Mouse (Mus musculus): ENCODE measurements around the gene Mospd3. TPM values are rescaled to one million over a fixed set of nuclear protein-coding genes. Genes with fewer than 3 reads are reported as not detected.
"Not testable (repeated sequence)": the region's sequence is repeated elsewhere in the genome, so short reads cannot be mapped to it uniquely, and the experiment has no call there.

Mospd3 gene
- polyA plus RNA-seq, 1 experiment: 103 TPM

DNA sequence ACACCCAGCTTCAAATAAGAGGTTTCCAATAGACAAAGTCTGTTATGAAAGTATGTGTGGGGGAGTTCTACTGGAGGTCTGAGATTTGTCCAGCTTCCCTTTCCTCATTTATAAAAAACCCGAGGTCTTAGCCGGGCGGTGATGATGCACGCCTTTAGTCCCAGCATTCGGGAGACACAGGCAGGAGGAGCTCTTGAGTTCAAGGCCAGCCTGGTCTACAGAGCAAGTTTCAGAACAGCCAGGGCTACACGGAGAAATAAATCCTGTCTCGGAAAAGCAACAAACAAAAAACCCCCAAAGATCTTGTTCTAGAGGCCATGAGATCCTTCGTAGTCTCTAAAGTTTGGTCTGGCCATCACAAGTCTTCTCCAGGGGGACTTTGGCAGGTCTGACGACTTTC is 27.1 kb upstream of the Mospd3 start:
- peak; percentile 9; the same call in 1 of the 2 replicates for TF ChIP-seq POLR2A (IDR thresholded peaks at IDR 0.05; ENCODE audit: borderline replicate concordance, extremely low read depth, low read depth, low read length)
- no peak for TF ChIP-seq CTCF (IDR thresholded peaks at IDR 0.05; ENCODE audit: insufficient read depth, low read length)
- under 1% methylated on average over 9 of the region's 9 CpGs for WGBS

DNA sequence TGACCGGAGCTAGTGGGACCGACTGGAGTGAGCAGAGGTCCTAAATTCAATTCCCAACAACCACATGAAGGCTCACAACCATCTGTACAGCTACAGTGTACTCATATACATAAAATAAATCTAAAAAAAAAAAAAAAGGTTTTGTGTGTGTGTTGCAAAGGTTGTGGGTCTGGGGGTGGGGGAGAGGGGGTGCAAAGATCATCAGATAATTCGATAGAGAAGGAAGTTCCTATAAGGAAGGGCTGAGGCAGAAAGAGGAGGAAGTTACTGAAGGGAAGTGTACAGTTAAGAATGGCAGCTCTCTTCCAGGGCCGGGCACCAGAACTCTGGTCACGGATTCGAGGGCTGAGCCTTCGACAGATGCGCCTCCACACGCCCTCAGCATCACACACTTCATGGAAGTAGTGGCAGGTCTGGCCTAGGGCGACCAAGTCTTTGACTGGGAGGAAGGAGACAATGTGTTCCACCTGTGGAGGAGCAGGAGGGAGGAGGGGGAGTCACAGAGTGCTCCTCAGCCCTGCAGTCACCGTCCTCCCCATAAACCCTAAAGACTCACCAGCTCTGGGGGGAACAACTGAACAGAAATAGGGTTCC is 23.2 kb upstream of the Mospd3 start:
- TF ChIP-seq POLR2A (IDR thresholded peaks at IDR 0.05; ENCODE audit: borderline replicate concordance, extremely low read depth, low read depth, low read length) (no peak), CTCF (IDR thresholded peaks at IDR 0.05; ENCODE audit: insufficient read depth, low read length) (no peak)
- WGBS: 71% methylated on average over 11 of the region's 11 CpGs
- DNase-seq: no peak
- H3K4me1 ChIP-seq (ENCODE audit: control insufficient read depth, insufficient read depth, low read length): no peaks in the 10 kb centered on the region
- no peak overlapping the region for H3K4me3 ChIP-seq (replicated peaks; ENCODE audit: extremely low read depth, low read depth, low read length)

More for the DNA sequence above, 27.1 kb upstream of the Mospd3 start:
- Histone ChIP-seq H3K4me3 (replicated peaks; ENCODE audit: extremely low read depth, low read depth, low read length) (peak overlapping the region; percentile 95), H3K4me1 (ENCODE audit: control insufficient read depth, insufficient read depth, low read length) (peaks cover 3% of the 10 kb centered on the region; the same call in 1 of the 2 replicates)
- DNase-seq: no peak

DNA sequence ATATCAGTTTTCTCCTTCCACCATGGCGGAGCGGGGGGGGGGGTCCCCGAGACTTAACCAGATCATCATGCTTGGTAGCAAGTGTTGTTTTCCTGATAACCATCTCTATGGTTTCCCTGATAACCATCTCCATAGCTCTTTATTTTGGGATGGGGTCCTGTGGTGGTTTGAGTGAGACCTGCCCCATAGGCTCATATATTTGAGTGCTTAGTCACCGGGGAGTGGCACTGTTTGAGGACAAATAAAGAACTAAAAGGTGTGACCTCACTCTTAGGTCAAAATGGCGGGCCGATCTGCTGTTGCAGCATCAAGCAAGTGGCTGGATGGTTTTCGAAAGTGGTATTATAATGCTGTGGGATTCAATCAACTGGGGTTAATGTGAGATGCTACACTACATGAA is 14.5 kb upstream of the Mospd3 start:
- Histone ChIP-seq H3K4me3 (replicated peaks; ENCODE audit: extremely low read depth, low read depth, low read length) (no peak overlapping the region), H3K4me1 (ENCODE audit: control insufficient read depth, insufficient read depth, low read length) (peaks cover 7% of the 10 kb centered on the region; the same call in 1 of the 2 replicates)
- TF ChIP-seq CTCF (IDR thresholded peaks at IDR 0.05; ENCODE audit: insufficient read depth, low read length): no peak
- no peak for TF ChIP-seq POLR2A (IDR thresholded peaks at IDR 0.05; ENCODE audit: borderline replicate concordance, extremely low read depth, low read depth, low read length)
- DNase-seq: no peak
- WGBS: 74% methylated on average over 7 of the region's 7 CpGs

DNA sequence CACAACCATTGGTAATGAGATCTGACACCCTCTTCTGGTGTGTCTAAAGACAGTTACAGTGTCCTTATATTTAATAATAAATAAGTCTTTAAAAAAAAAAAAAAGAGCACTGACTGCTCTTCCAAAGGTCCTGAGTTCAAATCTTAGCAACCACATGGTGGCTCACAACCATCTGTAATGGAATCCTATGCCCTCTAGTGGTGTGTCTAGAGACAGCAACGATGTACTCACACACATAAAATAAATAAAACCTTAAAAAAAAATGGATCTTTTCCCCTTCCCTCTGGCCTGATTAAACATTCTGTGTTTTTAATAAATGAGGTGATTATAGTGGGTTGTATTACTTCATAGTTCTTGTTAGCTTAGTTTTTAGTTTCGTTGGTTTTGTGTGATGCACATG is 14.1 kb upstream of the Mospd3 start:
- H3K4me3 ChIP-seq (replicated peaks; ENCODE audit: extremely low read depth, low read depth, low read length); DNase-seq: not testable (repeated sequence)
- 73% methylated on average over 2 of the region's 2 CpGs for WGBS
- peaks cover 10% of the 10 kb centered on the region; the same call in 1 of the 2 replicates for H3K4me1 ChIP-seq (ENCODE audit: control insufficient read depth, insufficient read depth, low read length)

DNA sequence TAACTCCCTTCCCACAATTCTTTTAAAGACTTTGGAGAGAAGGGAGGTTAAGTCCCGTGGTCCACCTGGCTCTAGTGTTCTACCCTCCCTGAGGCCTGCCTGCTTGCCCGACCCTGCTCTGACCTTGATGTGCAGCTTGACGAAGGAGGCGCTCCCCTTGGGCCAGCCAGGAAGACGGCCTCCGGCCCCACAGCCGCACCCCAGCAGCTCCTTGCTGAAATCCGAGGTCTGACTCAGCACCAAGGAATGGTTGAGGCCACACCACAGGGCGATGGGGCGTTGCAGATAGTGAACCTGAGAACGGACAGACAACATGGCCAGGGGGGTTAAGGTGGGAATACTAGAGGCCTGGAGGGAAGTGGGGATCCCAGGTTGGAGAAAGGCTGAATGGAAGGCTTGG is 12.7 kb upstream of the Mospd3 start, which contains the start of gene Pcolce:
TSS of gene Pcolce (minus strand) at position 235 of the 400 bp plus-strand sequence.
- Histone ChIP-seq H3K4me3 (replicated peaks; ENCODE audit: extremely low read depth, low read depth, low read length) (no peak within 1 kb of the TSS), H3K4me1 (ENCODE audit: control insufficient read depth, insufficient read depth, low read length) (peaks cover 10% of the 10 kb centered on the region; the same call in 1 of the 2 replicates)
- WGBS: 50% methylated on average over 11 of the region's 11 CpGs
- DNase-seq: peak; percentile 40
- no peak for TF ChIP-seq CTCF (IDR thresholded peaks at IDR 0.05; ENCODE audit: insufficient read depth, low read length)
- peak; percentile 14; the same call in 1 of the 2 replicates for TF ChIP-seq POLR2A (IDR thresholded peaks at IDR 0.05; ENCODE audit: borderline replicate concordance, extremely low read depth, low read depth, low read length)

DNA sequence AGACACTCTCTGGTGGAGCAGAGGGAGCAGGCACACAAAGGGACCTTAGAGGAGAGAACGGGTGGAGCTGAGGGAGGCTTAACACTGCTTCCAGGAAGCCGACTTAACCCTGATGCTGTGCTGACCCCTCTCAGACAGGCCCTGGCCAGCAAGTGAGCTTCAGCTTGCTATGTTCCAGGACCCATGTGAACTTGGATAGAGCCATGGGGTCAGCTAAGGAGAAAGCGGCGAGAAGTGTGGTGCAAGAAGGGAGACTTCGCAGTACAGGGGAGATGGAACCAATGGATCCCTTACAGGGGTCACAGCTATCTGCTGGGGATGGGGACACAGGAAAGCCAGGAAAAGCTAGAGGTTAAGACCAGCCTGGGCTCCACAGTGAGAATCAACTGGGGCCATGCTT is 12.2 kb upstream of the Mospd3 start:
- 68% methylated on average over 5 of the region's 5 CpGs for WGBS
- TF ChIP-seq POLR2A (IDR thresholded peaks at IDR 0.05; ENCODE audit: borderline replicate concordance, extremely low read depth, low read depth, low read length) (no peak), CTCF (IDR thresholded peaks at IDR 0.05; ENCODE audit: insufficient read depth, low read length) (no peak)
- H3K4me3 ChIP-seq (replicated peaks; ENCODE audit: extremely low read depth, low read depth, low read length): no peak overlapping the region
- no peak for DNase-seq
- H3K4me1 ChIP-seq (ENCODE audit: control insufficient read depth, insufficient read depth, low read length): peaks cover 10% of the 10 kb centered on the region; the same call in 1 of the 2 replicates

DNA sequence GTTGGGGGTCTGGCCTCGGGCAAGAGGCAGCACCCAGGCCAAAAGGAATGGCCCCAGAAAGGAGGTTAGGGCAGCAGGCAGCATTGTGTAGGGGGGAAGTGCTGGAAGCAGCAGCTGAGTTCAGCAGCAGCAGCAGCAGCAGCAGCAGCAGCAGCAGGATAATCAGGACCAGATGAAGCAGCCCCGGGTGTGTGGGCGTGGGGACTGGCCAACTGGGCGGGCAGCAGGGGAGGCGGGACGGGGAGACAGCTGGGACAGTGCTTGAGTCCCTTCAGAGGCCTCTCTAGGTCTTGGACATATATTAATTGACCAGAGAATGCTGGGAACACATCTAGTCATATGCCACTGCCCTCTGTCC is 10.4 kb upstream of the Mospd3 start:
- TF ChIP-seq CTCF (IDR thresholded peaks at IDR 0.05; ENCODE audit: insufficient read depth, low read length): no peak
- TF ChIP-seq POLR2A (IDR thresholded peaks at IDR 0.05; ENCODE audit: borderline replicate concordance, extremely low read depth, low read depth, low read length): no peak
- Histone ChIP-seq H3K4me3 (replicated peaks; ENCODE audit: extremely low read depth, low read depth, low read length) (peak overlapping the region; percentile 56), H3K4me1 (ENCODE audit: control insufficient read depth, insufficient read depth, low read length) (peaks cover 10% of the 10 kb centered on the region; the same call in 1 of the 2 replicates)
- peak; percentile 33 for DNase-seq
- 32% methylated on average over 6 of the region's 6 CpGs for WGBS

DNA sequence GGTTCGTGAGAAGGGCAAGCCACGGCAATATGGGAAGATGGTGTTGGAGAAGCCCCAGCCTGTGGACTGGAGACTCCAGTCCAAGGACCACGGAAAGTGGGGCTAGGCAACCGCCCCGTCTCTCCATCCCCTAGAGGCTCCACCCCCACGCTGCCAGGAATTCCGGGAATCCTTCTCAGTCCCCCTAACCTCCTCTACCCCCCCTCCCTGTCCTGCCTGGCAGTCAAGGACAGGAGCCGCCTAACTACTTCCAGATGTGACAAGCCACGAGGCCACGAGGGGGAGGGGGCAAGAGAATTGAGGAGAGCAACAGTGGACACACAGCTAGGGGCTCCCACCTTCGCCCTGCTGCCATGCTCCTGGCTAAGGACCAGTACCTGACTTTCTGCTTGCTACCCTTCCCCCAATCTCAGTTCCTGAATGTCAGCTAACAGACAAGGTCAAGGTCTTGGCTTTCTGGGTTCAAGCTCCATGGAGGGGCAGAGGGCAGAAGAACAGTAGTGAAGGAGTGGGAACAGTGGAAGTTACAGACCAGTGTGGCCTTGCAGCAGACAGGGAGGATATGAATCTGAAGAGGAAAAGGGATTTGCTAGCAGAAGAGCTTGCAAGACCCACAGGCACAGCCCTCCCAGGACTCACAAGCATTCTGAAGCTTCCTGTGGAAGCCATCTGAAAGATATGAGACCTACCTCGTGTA is 9.8 kb upstream of the Mospd3 start:
- peak; percentile 65 for DNase-seq
- TF ChIP-seq CTCF (IDR thresholded peaks at IDR 0.05; ENCODE audit: insufficient read depth, low read length): no peak
- TF ChIP-seq POLR2A (IDR thresholded peaks at IDR 0.05; ENCODE audit: borderline replicate concordance, extremely low read depth, low read depth, low read length): no peak
- peak overlapping the region; percentile 66 for H3K4me3 ChIP-seq (replicated peaks; ENCODE audit: extremely low read depth, low read depth, low read length)
- 11% methylated on average over 12 of the region's 12 CpGs for WGBS
- peaks cover 10% of the 10 kb centered on the region; the same call in 1 of the 2 replicates for H3K4me1 ChIP-seq (ENCODE audit: control insufficient read depth, insufficient read depth, low read length)

DNA sequence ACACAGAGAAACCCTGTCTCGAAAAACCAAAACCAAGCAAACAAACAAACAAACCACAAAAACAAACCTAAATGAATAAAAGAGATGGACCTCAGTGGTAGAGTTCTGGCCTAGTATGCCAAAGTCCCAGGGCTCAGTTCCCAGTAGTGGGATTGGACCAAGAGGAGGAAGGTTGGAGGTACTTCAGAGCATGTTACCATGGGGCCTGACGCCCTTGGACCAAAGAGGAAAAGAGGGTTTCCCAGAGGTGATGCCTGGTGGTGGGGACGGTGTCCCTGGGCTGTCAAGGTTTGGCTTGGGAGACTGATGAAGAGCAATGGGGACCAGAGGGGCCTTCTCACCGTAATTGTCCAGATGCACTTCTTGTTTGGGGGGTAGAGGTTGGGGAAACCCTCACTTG is 9.2 kb upstream of the Mospd3 start:
- TF ChIP-seq POLR2A (IDR thresholded peaks at IDR 0.05; ENCODE audit: borderline replicate concordance, extremely low read depth, low read depth, low read length) (no peak), CTCF (IDR thresholded peaks at IDR 0.05; ENCODE audit: insufficient read depth, low read length) (no peak)
- Histone ChIP-seq H3K4me3 (replicated peaks; ENCODE audit: extremely low read depth, low read depth, low read length) (peak overlapping the region; percentile 66), H3K4me1 (ENCODE audit: control insufficient read depth, insufficient read depth, low read length) (peaks cover 10% of the 10 kb centered on the region; the same call in 1 of the 2 replicates)
- no peak for DNase-seq
- WGBS: 59% methylated on average over 4 of the region's 4 CpGs

DNA sequence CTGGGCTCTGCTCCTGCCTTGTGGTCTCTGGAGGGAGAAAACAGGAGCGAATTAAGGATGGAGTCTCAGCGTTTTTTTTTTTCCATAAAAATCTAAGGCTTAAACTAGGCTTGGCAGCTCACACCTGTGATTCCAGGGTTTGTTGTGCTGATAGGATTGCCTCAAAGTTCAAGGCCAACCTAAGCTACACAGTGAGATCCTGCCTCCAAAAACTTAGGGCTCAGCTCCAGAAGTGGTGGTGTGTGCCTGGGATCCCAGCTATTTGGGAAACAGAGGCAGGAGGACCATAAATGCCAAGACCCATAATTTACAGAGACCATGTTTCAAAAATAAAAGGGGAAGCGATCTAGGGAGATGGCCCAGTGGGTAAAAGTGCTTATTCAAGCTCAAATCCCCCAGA is 8.4 kb upstream of the Mospd3 start:
- H3K4me1 ChIP-seq (ENCODE audit: control insufficient read depth, insufficient read depth, low read length): peaks cover 10% of the 10 kb centered on the region; the same call in 1 of the 2 replicates

More for the DNA sequence above, 8.4 kb upstream of the Mospd3 start:
- TF ChIP-seq CTCF (IDR thresholded peaks at IDR 0.05; ENCODE audit: insufficient read depth, low read length) (no peak), POLR2A (IDR thresholded peaks at IDR 0.05; ENCODE audit: borderline replicate concordance, extremely low read depth, low read depth, low read length) (no peak)
- H3K4me3 ChIP-seq (replicated peaks; ENCODE audit: extremely low read depth, low read depth, low read length): no peak overlapping the region
- DNase-seq: no peak
- WGBS: 64% methylated on average over 3 of the region's 3 CpGs
